Mouse (Mus musculus): ENCODE measurements around the gene Sh2d1a.

The Sh2d1a gene

DNA sequence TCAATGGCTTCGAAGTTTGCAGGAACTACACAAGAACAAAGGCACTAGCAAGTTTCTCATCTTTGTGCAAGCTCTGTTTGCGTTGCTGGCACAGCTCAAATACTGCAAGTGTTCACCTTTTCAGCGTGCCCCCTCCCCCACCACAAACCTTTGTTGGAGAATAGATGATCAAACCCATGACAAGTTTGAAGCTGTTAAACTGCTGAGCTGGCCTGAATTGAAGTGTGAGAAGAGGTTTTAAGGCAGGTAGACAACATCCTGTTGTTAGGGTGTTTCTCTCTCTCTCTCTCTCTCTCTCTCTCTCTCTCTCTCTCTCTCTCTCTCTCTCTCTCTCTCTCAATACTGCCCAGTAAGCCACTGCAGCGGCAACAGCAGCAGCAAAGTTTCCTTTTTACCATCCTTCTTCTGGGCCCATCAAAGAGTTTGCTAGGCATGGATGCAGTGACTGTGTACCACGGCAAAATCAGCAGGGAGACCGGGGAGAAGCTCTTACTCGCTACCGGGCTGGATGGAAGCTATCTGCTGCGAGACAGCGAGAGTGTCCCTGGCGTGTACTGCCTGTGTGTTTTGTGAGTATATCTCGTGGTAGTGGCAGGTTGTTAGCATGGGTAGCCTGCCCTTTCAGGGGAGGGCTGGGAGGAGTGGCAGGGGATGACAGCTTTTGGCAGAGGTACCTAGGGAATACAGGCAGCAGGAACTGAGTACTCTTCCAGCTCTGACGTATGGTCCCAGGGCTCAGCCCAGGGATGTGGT is at the start of gene Sh2d1a:
TSS of gene Sh2d1a (plus strand) at position 163 of the 753 bp plus-strand sequence.
- TF ChIP-seq GATA4 (IDR thresholded peaks at IDR 0.05; ENCODE audit: insufficient replicate concordance, low read length), result no peak

DNA sequence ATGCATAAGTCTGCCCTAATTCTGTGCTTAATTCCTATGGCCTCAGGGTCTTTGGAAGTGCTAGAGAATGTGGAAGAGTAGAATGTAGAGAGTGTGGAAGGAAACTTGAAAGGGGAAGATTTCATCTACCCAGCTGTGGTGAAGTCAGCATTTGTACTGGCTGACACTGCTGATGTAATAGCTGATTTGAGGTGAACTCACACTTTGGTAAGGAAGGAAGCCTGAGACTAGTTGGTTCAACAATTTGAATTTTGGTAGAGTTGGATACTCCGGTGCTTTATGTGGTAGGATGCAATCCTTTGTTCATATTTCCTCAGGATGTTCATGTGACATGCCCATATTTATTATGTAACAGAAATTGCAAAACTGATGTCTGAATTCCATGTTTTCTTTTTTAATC is 49.3 kb upstream of the Sh2d1a start:
- TF ChIP-seq GATA4 (IDR thresholded peaks at IDR 0.05; ENCODE audit: insufficient replicate concordance, low read length), result no peak

DNA sequence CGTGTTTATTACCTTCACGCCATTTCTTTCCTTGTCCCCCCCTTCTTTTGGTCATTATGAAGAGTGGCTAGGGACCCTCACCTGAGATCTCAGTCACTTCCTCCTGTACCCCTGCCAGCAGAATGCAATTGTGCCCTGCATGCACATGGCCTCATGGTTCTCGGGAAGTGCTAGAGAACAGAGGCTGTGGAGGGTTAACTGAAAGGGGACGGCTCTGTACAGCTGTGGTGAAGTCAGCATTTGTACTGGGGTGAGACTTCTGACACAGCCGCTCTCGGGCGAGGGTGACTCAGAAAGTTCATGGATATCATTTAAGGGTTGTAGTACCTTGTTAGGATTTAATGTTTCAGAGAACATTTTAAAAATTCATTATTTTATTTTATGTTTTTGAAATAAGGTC is 47.7 kb upstream of the Sh2d1a start:
- no peak for TF ChIP-seq GATA4 (IDR thresholded peaks at IDR 0.05; ENCODE audit: insufficient replicate concordance, low read length)

DNA sequence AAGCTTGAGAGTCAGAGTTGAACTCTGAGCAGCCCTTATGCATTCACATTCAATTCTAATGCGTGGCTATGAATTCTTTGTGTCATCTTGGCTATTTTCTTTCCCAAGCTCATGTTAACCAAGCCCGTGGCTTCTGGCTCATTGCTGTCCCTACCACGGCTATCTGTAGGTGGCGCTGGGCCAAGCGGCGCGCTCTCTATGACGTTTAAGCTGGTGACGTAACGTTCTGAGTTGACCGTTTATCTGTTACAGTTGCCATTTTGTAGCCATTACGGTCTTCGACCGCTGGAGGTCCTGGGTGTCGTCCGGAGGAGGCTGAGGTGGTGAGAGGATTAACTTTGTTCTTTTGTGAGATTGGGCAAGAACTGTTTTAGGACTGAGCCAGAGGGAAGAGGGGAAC is 12.8 kb upstream of the Sh2d1a start, which contains the start of gene Tex13c2:
TSS of gene Tex13c2 (plus strand) at position 246 of the 400 bp plus-strand sequence.
- TF ChIP-seq GATA4 (IDR thresholded peaks at IDR 0.05; ENCODE audit: insufficient replicate concordance, low read length), result no peak

DNA sequence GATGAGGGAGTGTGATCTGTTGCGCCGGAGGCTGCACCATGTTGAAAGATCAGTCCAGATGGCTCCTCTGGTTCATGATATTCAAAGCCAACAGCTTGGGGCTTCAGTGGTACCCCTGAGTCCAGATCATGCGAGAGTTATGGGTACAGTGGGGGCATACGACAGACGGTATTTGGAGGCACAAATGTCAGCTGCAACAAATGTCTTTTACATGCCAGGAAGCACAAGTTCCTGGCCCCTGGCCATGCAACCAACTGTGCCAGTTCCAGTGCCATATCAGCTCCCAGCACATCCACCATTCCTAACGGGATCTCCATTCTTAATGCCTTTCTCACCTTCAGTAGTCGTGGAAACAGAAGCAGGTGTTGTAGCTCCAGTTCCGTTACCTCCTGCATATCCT is 11.9 kb upstream of the Sh2d1a start:
- TF ChIP-seq GATA4 (IDR thresholded peaks at IDR 0.05; ENCODE audit: insufficient replicate concordance, low read length), result no peak

DNA sequence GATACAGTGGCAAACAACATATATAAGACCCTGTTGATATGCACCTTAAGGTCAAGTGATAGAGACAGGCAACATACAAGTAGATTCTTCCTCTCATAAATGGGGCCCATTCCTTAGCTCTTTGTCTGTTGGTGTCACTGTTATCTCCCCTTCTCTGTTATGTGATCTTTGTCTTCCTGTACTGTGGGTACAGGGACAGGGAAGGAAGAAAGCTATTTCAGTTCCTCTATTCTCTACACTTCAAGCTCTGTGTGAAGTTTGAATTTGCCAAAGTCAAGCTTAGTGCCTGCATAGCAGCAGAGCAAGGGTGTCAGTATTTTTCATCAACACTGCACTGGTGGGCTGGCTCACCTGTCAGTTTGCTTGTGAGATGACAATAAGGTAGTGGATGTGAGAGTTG is 1.7 kb upstream of the Sh2d1a start:
- TF ChIP-seq GATA4 (IDR thresholded peaks at IDR 0.05; ENCODE audit: insufficient replicate concordance, low read length), result no peak

DNA sequence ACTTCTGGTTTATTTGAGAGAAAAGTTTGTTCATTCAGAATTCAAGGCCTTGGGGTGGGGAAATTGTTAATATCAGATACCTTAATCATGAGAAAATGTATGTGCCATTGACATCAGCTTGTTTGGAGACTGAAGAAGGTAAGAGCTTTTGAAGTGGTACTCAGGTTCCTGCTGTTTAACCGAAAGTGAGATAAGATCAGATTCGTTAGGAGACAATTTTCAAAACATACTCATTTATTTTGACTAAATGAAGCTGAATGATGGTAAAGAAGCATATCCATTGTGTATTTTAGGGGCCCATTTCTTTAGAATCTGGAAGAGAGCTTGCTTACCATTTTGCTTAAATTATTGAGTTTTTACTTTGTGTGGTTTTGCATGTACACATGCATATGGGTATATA is 8.9 kb downstream of the Sh2d1a start:
- TF ChIP-seq GATA4 (IDR thresholded peaks at IDR 0.05; ENCODE audit: insufficient replicate concordance, low read length), result no peak

DNA sequence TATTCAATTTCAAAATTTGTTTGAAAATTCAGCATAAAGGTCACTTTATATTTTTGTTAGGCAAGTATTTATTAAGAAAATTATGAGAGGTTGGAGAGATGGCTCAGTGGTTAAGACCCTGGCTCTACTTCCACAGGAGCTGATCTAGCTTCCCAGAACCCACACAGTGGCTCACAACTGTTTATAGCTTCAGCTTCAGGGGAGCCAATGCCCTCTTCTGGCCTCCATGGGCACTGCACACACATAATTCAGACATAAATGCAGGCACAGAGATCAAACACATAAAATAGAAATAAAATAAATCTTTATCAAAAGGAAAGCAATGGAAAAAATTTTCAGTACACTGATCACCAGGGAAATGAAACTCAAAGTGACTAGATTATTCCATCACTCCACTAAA is 10.3 kb downstream of the Sh2d1a start:
- no peak for TF ChIP-seq GATA4 (IDR thresholded peaks at IDR 0.05; ENCODE audit: insufficient replicate concordance, low read length)

DNA sequence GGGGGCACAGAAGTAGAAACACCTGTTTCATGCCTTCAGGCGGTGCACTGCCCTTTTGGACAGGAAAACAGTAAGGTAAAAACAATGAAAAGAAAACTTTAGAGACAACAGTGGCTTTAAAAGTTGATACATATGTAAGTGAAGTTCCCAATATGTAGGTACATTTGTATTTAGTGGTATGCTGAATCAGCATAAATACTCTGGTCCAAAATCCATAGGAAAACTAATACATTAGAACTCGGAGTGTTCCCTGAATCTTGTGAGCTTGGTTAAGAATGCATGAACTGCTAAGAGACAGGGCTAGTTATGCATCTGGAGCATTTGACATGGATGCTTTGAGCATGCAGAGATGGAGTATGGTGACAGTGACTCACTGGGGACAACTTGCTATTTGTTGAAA is 20.6 kb downstream of the Sh2d1a start:
- no peak for TF ChIP-seq GATA4 (IDR thresholded peaks at IDR 0.05; ENCODE audit: insufficient replicate concordance, low read length)

DNA sequence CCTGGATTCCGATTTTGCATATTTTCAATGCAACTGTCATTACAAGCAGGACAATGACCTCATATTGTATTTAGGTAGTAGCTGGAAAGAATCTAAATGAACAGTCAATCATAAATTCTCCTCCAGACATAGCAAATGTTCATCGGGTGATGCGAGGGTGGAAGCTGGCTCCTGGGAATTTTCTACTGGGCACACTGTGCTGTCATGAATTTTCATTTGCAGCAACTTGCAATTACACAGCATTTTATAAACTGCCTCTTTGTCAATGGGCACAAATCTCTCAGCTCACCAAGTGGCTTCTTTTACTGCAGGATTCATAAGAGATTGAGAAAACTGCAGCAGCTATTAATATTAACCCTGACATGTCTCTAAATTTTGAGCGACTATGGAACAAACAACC is 28.4 kb downstream of the Sh2d1a start:
- TF ChIP-seq GATA4 (IDR thresholded peaks at IDR 0.05; ENCODE audit: insufficient replicate concordance, low read length), result no peak

DNA sequence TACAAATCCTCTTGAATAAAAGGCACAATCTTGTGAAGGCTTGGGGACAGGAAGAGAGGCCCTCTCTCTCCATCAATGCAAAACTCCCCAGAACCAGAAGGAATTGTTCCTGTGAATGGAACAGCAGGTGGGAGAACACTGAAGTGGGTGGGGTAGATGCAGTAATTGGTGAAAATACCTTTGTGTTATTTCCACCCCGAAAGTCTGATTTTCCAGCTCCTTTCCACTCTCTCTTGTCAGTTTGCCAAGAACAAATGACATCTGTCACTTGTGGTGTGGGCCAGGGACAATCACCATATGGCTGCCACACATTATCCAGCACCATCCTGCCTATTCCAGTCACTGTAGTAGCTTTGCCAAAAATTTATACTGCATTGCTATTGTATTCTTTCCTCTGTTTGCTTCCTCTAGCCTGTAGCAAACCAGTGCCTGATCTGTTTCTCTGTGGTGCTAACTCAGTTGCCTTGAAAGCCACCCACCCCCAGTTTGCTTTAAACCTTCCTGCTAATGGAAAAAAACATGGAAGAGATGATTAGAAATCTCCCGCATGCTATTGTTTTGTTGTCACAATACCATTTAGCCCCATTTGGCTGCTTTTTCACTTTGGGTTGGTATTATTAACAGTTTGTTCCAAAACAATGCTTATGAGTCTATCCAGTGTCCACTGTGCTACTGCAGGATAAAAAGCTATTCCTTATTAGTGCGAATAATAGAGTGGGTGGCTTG is 37.9 kb downstream of the Sh2d1a start:
- no peak for TF ChIP-seq GATA4 (IDR thresholded peaks at IDR 0.05; ENCODE audit: insufficient replicate concordance, low read length)

DNA sequence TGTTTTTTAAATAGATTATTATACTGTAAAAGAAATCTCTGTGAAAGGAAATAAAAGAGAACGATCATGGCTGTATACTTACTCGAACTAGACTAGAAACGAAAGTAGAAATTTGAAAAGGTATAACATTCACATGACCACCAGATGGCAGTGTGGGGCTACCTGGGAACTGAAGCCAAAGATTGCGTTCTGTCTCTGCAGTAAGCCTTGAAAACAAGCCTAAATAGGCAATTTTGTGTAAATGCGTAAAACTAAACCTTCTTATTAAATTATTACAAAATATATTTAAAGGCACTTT is 38.5 kb downstream of the Sh2d1a start:
- no peak for TF ChIP-seq GATA4 (IDR thresholded peaks at IDR 0.05; ENCODE audit: insufficient replicate concordance, low read length)

DNA sequence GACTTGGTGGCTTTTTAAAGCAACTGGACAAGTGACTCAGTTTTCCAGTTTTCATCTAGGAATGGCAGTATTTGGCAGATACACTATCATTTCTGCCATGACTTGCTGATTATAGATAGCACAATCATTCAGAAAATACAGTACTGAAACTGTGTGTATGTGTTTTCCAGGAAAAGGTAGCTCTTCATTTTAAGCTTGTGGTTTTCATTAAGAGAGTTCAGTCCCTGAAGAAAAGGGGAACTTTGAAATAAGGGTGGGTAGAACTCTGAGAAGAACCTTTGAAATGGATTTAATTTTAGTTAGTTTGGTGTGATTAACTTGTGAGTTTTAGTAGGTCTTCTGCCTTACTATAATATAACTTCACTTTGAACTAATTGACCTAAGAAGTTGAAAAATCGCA is 42.8 kb downstream of the Sh2d1a start:
- no peak for TF ChIP-seq GATA4 (IDR thresholded peaks at IDR 0.05; ENCODE audit: insufficient replicate concordance, low read length)

DNA sequence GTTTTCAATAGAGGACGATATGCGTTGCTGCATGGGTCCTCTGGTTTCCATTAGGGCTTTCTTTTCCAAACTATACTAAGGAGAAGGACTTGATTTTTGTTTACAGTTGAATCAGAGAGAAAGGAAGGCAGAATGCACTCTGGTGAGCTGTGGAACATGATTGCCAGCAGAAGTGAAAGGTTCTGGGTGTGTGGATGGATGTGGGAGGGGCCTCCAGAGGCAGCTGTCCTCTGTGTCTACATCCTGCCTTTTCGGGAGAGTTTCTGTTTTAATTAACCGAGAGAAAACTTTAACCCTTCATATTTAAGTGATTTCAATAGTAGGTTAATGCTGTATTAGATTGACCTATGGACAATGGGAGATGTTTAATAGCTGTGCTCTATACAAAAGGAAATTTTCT is 46.3 kb downstream of the Sh2d1a start:
- TF ChIP-seq GATA4 (IDR thresholded peaks at IDR 0.05; ENCODE audit: insufficient replicate concordance, low read length), result no peak

DNA sequence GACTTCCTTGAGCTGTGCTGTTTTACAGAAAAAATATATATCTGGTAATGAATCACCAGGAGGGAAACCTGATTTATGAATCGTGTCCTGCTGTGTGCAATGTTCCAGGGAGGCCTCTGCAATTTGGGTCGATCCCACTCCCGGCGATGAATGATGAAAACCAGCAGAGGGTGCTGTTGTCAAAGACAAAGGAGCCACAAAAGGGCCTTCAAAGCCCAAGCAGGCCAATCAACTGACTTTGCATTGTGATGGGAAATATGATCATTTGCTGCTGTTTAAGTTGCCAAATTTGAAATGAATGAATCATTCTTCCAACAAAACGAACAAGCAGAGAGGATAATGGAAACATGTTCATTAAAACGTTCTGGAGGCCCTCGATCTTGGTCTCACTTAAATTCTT is 55.0 kb downstream of the Sh2d1a start:
- TF ChIP-seq GATA4 (IDR thresholded peaks at IDR 0.05; ENCODE audit: insufficient replicate concordance, low read length), result no peak

DNA sequence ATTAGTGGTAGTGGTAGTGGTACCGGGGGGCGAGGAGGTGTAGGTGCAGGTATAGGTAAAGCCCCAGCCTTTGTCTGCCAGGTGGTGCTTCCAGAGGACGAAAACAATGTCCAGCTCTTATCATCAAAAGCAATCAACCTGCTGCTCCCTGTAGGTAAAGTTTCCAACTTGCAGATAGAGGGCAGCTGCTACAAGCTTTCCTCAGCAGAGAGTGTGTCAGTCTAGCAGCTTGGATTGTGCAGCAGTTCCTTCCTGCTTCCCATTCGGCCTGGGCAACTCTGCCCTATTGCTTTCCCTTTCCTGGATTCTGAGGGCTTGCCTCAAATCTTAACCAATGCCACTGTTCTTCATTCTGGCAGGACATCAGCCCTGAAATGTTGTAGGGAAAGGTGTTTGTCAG is 56.4 kb downstream of the Sh2d1a start:
- no peak for TF ChIP-seq GATA4 (IDR thresholded peaks at IDR 0.05; ENCODE audit: insufficient replicate concordance, low read length)

Measured in liver, adult (tissue).